Mouse (Mus musculus): Measurements from ENCODE around the gene Ppcdc.
"Not testable (repeated sequence)": the region's sequence is repeated elsewhere in the genome, so short reads cannot be mapped to it uniquely, and the experiment has no call there.

Ppcdc gene

DNA sequence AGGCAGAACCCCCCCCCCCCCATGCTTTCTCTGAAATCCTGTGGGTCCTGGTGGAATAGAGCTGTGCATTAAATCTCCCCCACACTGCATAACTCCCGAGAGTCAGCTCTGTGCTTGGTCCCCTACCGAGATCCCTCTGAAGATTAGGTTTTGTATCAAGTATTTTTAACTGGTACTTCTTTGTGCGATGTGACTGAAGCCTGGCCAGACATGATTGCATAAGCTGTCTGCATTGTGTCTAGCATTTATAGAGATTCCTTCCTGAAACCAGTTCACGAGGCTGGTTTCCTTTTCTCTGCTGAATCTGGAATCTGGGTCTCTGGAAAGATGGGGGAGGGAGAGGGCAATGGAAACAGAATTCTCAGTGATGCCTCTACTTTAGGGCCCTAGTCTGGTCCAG lies 11.5 kb downstream of the Ppcdc start:
- DNase-seq (ENCODE audit: low read depth, low spot score): peak; percentile 75

DNA sequence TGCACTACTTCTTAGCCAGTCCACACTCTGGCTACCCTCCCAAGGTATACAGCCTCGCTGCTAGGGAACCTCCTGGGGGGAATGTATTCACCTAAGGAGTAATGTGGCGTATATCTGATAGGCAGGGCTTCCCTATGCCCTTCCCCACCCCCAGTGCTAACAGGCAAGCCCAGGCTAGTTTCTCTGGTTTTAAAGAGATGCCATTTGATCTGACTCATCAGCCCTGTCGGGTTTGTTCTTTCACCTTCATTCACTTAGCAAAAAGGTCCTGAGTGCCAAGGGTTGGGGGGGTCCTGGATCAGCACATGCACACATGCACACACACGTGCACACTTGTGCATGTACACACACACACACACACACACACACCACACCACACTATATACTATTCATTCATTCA lies 12.0 kb downstream of the Ppcdc start:
- DNase-seq (ENCODE audit: low read depth, low spot score): peak; percentile 91

GRCm38 (mm10) chr9:57427123-57427522 lies 12.8 kb downstream of the Ppcdc start:
- not testable (repeated sequence) for DNase-seq (ENCODE audit: low read depth, low spot score)

DNA sequence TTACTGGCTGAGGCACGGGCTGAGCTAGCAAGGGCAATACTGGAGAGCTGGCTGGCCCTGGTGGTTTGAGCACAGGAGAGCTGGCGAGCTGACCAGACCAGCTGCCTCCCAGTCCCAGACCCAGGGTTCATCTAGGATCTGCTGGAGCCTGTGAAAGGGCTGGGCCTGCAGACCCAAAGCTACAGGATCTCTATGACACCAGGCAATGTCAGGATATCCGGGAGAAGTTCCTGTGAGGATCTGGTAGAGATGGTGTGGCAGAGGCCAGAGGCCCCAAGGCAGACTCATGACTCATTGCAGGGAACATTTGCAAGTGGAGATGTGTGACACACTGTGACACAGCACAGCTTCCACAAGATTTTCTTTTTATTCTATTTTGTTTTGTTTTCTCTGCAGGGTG lies 14.8 kb downstream of the Ppcdc start:
- peak; percentile 67 for DNase-seq (ENCODE audit: low read depth, low spot score)

GRCm38 (mm10) chr9:57424066-57424465 lies 15.9 kb downstream of the Ppcdc start:
- DNase-seq (ENCODE audit: low read depth, low spot score): no peak

DNA sequence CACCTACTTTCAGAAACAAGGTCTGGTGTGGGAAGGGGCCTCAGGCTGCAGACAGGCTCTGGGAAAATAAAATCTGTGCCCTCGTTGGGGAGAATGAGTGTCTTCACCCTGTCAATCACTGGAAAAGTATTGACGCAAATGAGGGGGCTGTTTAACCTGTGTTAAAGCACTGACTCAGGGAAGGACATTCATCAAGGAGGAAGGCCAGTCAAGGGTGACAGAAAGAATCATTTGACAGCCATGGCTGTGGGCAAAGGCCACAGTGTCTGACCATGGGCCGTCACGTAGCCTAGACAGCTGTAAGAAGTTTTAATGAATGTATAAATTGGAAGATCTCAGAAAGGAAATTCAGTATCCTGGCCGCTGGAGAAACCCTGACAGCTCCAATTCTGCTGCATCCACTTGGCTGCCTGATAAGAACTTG lies 18.2 kb downstream of the Ppcdc start:
- DNase-seq (ENCODE audit: low read depth, low spot score): peak; percentile 52

DNA sequence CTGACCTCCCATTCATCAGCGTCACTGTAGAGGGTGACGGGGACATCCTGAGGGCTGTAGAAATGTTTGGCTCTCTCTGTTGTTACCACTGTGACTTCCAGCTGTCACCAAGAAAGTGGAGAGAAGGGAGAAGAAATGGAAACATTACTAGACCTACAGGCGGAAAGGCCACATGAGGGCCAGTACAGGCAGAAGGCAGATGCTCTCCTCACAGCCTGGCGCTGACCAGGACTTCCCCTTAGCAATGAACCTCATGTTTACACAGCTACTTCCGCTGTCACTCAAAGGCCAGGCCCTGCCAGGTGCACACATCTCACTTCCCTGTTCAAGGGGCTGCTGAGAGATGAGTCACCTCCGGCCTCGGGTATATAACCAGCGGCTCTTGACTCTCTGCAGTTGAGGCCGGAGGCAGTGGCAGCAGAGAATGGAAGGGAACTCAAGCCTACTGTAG lies 18.8 kb downstream of the Ppcdc start:
- DNase-seq (ENCODE audit: low read depth, low spot score): peak; percentile 90

DNA sequence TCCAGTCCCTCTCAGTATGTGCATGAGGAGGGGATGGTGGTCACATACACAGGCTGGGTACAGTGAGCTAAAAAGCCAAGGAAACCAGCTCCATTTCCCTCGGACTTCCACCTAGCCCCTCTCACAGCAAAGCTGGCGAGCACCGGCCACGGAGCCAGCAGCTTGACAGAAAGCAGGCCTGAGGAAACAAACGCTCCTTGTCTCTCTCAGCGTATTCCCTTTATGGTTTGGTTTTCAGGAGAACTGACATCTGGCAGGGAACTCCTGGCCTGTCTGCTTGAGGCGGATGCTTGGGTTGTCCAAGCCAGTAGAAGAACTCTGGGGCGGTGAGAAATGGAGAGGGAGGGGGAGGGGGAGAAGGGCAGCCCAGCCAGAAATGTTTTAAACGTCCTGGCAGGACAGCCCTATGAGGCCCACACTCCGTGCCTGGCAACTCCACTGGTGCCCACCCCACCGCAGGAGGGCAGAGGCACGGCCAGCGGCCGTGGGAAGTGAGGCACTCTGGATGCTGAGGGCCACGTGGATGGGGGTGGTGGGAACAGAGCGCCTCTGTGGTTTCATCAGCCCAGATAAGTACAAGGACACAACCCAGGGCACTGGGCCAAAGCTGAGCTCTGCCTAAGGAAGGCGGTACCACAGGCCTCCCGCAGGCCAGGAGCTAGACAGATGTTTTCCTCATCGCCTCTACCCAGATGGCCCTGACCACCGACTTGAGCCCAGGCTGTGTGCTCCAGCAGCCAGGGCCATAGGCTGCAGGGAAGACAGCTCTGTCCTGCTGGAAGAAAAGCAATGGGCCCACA lies 19.4 kb downstream of the Ppcdc start:
- peak; percentile 99 for DNase-seq (ENCODE audit: low read depth, low spot score)

DNA sequence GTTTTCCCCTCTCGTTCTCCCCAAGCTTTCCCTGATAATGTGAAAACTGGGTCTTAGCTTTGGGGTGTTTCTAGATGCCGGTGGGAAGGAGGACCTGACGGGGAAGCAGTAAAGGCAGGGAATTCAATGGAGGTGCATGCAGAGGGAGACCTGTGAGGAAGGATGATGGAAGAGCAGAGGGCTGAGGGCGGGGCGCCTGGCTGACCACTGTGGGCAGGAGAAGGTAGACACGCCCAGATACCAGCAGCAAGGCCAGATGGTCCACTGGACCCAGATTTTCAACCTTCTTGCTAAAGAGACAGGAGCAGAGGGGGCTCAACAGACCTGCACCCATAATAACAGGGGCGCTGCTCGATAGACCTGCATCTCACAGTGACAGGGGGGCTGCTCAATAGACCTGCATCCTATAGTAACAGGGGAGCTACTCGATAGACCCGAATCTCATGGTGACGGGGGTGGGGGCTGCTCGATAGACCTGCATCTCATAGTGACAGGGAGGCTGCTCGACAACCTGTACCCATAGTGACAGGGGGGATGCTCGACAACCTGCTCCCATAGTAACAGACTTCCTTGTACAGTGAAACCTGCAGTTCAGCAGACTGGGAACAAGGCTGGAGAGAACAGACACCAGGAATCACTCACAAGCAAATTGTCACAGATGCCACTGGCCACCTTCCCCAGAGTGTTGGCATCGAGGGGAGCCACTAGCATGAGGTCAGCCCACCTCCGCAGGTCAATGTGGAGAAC lies 20.2 kb downstream of the Ppcdc start:
- peak; percentile 29 for DNase-seq (ENCODE audit: low read depth, low spot score)

GRCm38 (mm10) chr9:57417341-57417740 lies 22.6 kb downstream of the Ppcdc start:
- peak; percentile 67 for DNase-seq (ENCODE audit: low read depth, low spot score)

DNA sequence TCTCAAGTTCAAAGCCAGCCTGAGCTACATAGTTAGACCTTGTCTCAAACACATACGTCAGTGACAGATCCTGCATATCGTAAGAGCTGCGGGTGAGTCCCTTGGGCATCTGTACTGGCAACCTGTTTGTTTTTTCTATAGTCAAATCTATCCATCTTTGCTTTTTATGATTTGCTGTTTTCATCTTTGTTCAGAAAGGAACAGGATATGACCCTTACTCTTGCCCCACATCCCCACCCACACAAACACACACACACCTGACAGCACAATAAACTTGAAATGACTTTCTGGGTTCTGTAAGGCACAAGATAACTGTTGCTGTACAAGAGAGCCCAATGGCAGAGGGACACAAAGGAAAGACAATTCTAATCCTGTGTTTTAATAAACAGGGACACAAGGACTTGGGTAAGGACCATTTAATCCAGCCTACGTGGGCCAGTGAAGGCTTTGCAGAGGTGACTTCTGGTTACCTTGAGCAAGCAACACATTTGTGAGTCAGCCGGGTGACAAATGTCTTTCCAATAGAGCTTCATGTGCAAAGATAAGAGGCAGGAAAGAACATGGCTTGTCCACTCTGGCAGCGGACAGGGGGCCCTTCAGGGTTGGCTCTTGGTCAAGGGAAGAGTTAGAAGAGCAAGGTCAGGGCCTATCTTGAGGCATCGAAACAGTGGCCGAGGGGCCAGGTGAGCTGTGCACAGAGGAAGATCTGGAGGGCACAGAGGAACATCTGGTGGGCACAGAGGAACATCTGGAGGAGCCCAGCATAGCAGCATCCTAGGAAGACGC lies 32.6 kb downstream of the Ppcdc start:
- DNase-seq (ENCODE audit: low read depth, low spot score): no peak

DNA sequence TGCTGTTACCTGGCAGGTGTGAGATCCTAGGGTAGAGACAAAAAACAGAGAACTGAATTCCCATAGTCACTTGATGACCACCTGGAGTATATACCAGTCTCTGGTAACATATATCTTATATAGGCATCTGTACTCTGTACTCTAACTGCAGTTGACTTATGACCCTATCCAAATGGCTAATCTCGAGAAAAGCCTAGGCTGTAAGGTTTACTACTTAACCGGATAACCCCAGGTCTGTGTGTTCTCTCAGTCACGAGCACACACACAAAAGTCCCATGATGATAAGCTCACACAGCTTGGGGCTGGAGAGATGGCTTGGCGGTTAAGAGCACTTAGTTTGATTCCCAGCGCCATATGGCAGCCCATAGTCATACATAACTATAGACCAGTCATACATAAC lies 33.5 kb downstream of the Ppcdc start:
- no peak for DNase-seq (ENCODE audit: low read depth, low spot score)

- no peak for DNase-seq (ENCODE audit: low read depth, low spot score)
Measured at GRCm38 (mm10) chr9:57404036-57404435, 35.9 kb downstream of the Ppcdc start.

DNA sequence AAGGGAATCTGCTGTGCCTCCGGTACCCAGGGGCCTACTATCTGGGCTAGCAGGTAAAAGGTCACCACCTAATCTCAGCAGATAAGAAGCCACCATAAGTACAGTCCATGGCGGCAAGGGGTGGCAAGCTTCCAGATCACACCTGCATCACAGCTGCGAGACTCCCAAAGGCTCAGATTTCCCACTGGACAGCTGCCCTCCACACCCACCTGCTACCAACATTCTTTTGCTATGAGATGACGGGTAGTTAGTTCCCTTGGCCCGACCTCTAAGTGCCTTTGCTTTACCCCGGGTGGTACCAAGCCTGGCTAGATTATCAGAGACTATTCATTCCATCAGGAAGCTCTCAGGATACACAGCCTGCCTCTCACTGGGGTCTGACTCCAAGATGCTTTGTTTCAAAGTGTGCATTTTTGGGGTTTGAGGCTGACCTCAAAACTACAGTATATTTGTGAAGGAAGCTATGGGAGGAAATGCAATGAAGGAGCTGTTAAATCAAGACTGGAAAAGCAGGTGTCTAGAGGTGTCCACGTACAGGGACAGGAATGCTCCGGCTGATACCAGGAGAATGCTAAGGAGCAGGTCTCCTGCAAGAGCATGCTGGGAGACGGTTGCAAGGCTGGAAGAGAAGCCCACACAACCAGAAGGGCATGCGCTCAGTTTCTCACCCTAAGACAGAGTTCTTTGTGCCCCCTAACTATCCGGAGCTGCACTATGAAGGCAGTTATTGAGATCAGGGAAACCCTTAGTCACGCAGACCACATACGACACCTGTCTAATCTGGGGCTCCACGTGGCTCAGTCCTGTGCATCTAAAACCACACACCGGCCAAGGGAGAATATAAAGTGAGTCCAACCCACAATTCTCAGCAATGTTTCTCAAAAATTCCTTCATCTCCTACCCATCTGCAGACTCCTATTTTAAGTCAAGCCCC lies 37.3 kb downstream of the Ppcdc start:
- DNase-seq (ENCODE audit: low read depth, low spot score): peak; percentile 18

GRCm38 (mm10) chr9:57398773-57399172 lies 41.2 kb downstream of the Ppcdc start:
- no peak for DNase-seq (ENCODE audit: low read depth, low spot score)

GRCm38 (mm10) chr9:57392892-57393291 lies 47.0 kb downstream of the Ppcdc start:
- no peak for DNase-seq (ENCODE audit: low read depth, low spot score)

GRCm38 (mm10) chr9:57390869-57391268 lies 49.1 kb downstream of the Ppcdc start:
- DNase-seq (ENCODE audit: low read depth, low spot score): peak; percentile 31

- DNase-seq (ENCODE audit: low read depth, low spot score): no peak
Measured at GRCm38 (mm10) chr9:57389131-57389530, 50.8 kb downstream of the Ppcdc start.

DNA sequence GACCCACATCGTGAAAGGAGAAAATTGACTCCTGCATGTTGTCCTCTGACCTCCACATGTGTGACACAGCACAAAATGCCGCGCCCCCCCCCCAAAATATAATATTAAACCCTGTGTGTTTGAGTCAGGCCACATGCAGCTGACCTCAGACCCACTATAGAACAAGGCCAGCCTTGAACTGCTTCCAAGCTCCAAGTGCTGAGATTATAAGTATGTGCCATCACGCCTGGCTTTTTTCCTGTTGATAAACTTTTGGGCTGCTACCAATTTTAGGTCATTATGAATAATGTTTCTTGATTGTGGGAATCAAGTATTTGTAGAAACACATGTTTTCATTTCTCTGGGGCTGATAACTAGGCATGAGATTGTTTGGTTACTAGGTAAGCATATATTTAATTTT lies 53.0 kb downstream of the Ppcdc start:
- DNase-seq (ENCODE audit: low read depth, low spot score): peak; percentile 50

GRCm38 (mm10) chr9:57384621-57385020 lies 55.3 kb downstream of the Ppcdc start:
- peak; percentile 70 for DNase-seq (ENCODE audit: low read depth, low spot score)

DNA sequence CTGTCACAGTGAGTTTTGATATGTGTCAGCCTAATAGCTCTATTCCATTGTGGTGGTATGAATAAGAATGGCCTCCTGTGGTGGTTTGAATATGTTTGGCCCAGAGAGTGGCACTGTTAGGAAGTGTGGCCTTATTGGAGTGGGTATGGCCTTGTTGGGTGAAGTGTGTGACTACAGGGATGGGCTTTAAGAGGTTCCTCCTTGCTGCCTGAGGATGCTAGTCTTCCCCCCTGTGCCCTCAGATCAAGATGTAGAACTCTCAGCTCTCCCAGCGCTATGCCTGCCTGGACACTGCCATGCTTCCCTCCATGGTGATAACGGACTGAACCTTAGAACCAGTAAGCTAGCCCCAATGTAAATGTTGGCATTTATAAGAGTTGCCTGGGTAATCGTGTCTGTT lies 78.9 kb downstream of the Ppcdc start:
- no peak for DNase-seq (ENCODE audit: low read depth, low spot score)
